Mouse (Mus musculus) gastrocnemius, postnatal 36 days (tissue): Measurements from ENCODE around the gene Gm26558. TPM values are rescaled to one million over a fixed set of nuclear protein-coding genes. Genes with fewer than 3 reads are reported as not detected.

Experiments used
- total RNA-seq, 2 experiments: library from RNA; stranded (reverse); gene quantifications; 2 replicates each; pipeline ENCODE4 v1.2.3; 2021

Gm26558 gene
- total RNA-seq, 2 experiments from 2014 or later = 0.30 TPM; not detected in 1

Other genes with a start within 250 kb of the Gm26558 start
- not detected for gene Sp5, start 187.2 kb downstream of the Gm26558 start, total RNA-seq
- not detected for gene Erich2, start 153.3 kb downstream of the Gm26558 start, total RNA-seq
- gene Gad1, start 109.0 kb downstream of the Gm26558 start, total RNA-seq = 1 to 10 TPM; 1.1 to 1.6 TPM
- gene Gorasp2, start 532 bp downstream of the Gm26558 start, total RNA-seq = 10 to 100 TPM; 67.3 to 72.1 TPM
- gene Tlk1, start 163.6 kb upstream of the Gm26558 start, total RNA-seq = 10 to 100 TPM; 28.9 to 33.9 TPM